Mouse (Mus musculus) adrenal gland, postnatal 25 days (tissue): ENCODE results near the gene Stx6. TPM values are rescaled to one million over a fixed set of nuclear protein-coding genes. Genes with fewer than 3 reads are reported as not detected.

Experiments used
- DNase-seq: peaks from one replicate; pipeline ENCODE4 v3.0.0; 2021; ENCODE audit warnings: mixed read lengths
- total RNA-seq: library from RNA; stranded (reverse); gene quantifications from 2 replicates; pipeline ENCODE4 v1.2.3, GENCODE M21; 2021

The Stx6 gene
- total RNA-seq, 1 experiment from 2014 or later = 57.5 TPM

- no peak for DNase-seq
Observed at GRCm38 (mm10) chr1:155235641-155236040, 77.1 kb downstream of the Stx6 start.

- no peak for DNase-seq
Observed at GRCm38 (mm10) chr1:155236306-155237024, 78.0 kb downstream of the Stx6 start.

- no peak for DNase-seq
Observed at GRCm38 (mm10) chr1:155237390-155237789, 78.9 kb downstream of the Stx6 start.

GRCm38 (mm10) chr1:155238126-155238525 lies 79.6 kb downstream of the Stx6 start:
- no peak for DNase-seq

GRCm38 (mm10) chr1:155239169-155239568 lies 80.7 kb downstream of the Stx6 start:
- no peak for DNase-seq

- peak; percentile 72 for DNase-seq
Observed at GRCm38 (mm10) chr1:155239962-155240717, 81.6 kb downstream of the Stx6 start.

GRCm38 (mm10) chr1:155241701-155242487 lies 83.4 kb downstream of the Stx6 start:
- DNase-seq = no peak

- no peak for DNase-seq
Observed at GRCm38 (mm10) chr1:155242488-155242745, 83.9 kb downstream of the Stx6 start.

GRCm38 (mm10) chr1:155243797-155244770 lies 85.6 kb downstream of the Stx6 start, which contains the start of gene BC034090:
BC034090 (minus strand) TSS chr1:155244444.
- peak; percentile 73 for DNase-seq

GRCm38 (mm10) chr1:155244771-155245211 lies 86.3 kb downstream of the Stx6 start:
- peak; percentile 46 for DNase-seq

- no peak for DNase-seq
Observed at GRCm38 (mm10) chr1:155245516-155245915, 87.0 kb downstream of the Stx6 start.

- no peak for DNase-seq
Observed at GRCm38 (mm10) chr1:155247441-155247840, 88.9 kb downstream of the Stx6 start.

GRCm38 (mm10) chr1:155248041-155248440 lies 89.5 kb downstream of the Stx6 start:
- DNase-seq = no peak

GRCm38 (mm10) chr1:155249896-155250295 lies 91.4 kb downstream of the Stx6 start:
- DNase-seq = no peak

GRCm38 (mm10) chr1:155250531-155251135 lies 92.1 kb downstream of the Stx6 start:
- no peak for DNase-seq

GRCm38 (mm10) chr1:155251596-155251995 lies 93.1 kb downstream of the Stx6 start:
- DNase-seq = no peak

- DNase-seq = no peak
Observed at GRCm38 (mm10) chr1:155252631-155253121, 94.2 kb downstream of the Stx6 start.

- no peak for DNase-seq
Observed at GRCm38 (mm10) chr1:155253126-155253525, 94.6 kb downstream of the Stx6 start.

- DNase-seq = no peak
Observed at GRCm38 (mm10) chr1:155254309-155254708, 95.8 kb downstream of the Stx6 start.
